Mouse (Mus musculus): ENCODE measurements around the gene Hspa12b. TPM values are rescaled to one million over a fixed set of nuclear protein-coding genes. Genes with fewer than 3 reads are reported as not detected.

Gene Hspa12b
- polyA plus RNA-seq, 1 experiment, result 7.8 TPM

DNA sequence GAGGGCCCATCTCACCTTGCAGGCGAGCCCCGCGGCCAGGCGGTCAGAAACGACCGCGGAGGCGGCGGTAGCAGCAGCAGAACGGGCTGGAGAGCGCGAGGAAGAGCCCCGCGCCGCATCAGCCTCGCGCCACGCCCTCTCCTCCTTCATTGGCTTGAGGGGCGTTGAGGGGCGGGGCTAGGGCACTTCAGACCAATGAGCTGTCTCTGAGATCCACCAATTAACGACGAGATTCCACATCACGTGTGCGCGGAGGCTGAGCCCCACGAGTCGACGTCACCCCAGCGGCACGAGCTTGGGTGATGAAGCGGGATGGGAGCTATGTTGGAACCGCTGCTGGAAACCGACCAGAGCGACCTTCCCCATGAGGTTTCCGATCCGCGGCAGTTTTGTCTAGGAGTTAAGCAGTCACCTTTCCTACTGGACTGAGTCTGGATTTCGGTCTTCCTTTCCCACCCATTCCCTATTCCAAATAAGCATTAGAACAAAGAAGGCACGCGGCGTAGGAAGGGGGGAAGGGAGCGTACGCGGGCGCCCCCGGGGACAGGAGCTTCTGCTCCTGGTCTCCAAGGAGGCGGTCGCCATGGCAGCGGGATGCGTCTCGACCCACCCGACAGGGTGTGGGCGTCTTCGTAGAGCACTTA lies 33.0 kb downstream of the Hspa12b start, which contains the start of gene 1700037H04Rik:
TSS of gene 1700037H04Rik (minus strand) at position 144 of the 644 bp plus-strand sequence.
- peak within 1 kb of the TSS; percentile 66 for H3K4me3 ChIP-seq (ENCODE audit: insufficient read depth, low read depth, low read length)
- H3K27me3 ChIP-seq (replicated peaks; ENCODE audit: control insufficient read depth, insufficient read depth, low read length), result no peaks in the 10 kb centered on the region
- H3K27ac ChIP-seq (ENCODE audit: insufficient read depth, low read depth, low read length), result peak within 1 kb of the TSS; percentile 59
- peak; percentile 99 for DNase-seq
- no peaks in the 10 kb centered on the region for H3K36me3 ChIP-seq (ENCODE audit: control insufficient read depth, insufficient read depth, low read length)
- H3K4me1 ChIP-seq (ENCODE audit: control insufficient read depth, insufficient read depth, low read length), result peaks cover 3% of the 10 kb centered on the region; the same call in 1 of the 2 replicates
- under 1% methylated on average over 54 of the region's 54 CpGs for WGBS
- TF ChIP-seq POLR2A (IDR thresholded peaks at IDR 0.05; ENCODE audit: low read depth, low read length) (peak; percentile 87), CTCF (conservative IDR thresholded peaks at IDR 0.05; ENCODE audit: insufficient read depth, insufficient read length, low read depth, low read length) (no peak)

DNA sequence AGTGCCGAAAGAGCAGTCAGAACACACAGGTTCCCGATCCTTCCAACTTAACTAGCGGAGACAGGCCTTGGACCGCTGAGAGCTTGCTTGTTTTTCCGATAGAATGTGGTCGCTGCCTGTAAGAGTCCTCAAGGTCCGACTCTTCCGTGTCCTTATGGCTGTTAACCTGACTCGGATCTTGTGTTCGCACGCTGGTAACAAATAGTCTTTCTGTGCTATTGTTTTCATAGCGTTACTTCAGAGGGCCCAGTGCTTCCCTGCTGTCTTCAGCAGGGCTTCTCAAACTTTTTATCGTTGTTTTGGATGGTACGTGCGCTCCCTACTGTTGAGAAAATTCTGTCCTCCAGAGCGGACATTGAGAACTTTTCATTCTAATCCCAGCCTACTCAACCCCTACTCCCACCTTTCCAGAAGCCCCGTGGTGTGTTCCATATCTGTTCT lies 33.6 kb downstream of the Hspa12b start:
- peaks cover 3% of the 10 kb centered on the region; the same call in 1 of the 2 replicates for H3K4me1 ChIP-seq (ENCODE audit: control insufficient read depth, insufficient read depth, low read length)
- peak; percentile 67 for DNase-seq
- no peaks in the 10 kb centered on the region for H3K27me3 ChIP-seq (replicated peaks; ENCODE audit: control insufficient read depth, insufficient read depth, low read length)
- H3K4me3 ChIP-seq (ENCODE audit: insufficient read depth, low read depth, low read length), result peak overlapping the region; percentile 55
- WGBS, result 3% methylated on average over 17 of the region's 17 CpGs
- TF ChIP-seq CTCF (conservative IDR thresholded peaks at IDR 0.05; ENCODE audit: insufficient read depth, insufficient read length, low read depth, low read length) (peak; percentile 25; the same call in 1 of the 2 replicates), POLR2A (IDR thresholded peaks at IDR 0.05; ENCODE audit: low read depth, low read length) (no peak)
- peak overlapping the region; percentile 59 for H3K27ac ChIP-seq (ENCODE audit: insufficient read depth, low read depth, low read length)
- no peaks in the 10 kb centered on the region for H3K36me3 ChIP-seq (ENCODE audit: control insufficient read depth, insufficient read depth, low read length)

DNA sequence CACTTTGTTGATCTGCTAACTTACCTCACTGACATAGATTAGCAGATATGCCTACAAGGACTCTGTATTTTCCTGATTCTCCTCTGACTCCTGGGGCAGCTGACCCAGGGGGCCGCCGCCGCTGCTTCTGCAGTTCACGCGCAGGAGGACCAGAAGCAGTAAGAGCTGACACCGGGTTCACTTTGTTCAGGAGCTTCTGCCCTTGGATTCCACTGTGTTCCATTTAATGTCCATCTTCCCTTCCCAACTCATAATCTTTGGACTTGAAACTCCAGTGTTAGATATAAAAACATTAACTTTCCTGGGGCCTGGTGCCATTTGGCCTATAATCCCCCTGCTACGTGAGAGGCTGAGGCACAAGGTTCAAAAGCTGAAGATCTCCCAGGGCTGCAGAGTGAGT lies 36.8 kb downstream of the Hspa12b start:
- Histone ChIP-seq H3K4me1 (ENCODE audit: control insufficient read depth, insufficient read depth, low read length) (peaks cover 8% of the 10 kb centered on the region; the same call in 1 of the 2 replicates), H3K27ac (ENCODE audit: insufficient read depth, low read depth, low read length) (peak overlapping the region; percentile 94), H3K36me3 (ENCODE audit: control insufficient read depth, insufficient read depth, low read length) (no peaks in the 10 kb centered on the region), H3K27me3 (replicated peaks; ENCODE audit: control insufficient read depth, insufficient read depth, low read length) (no peaks in the 10 kb centered on the region), H3K4me3 (ENCODE audit: insufficient read depth, low read depth, low read length) (peak overlapping the region; percentile 45)
- TF ChIP-seq POLR2A (IDR thresholded peaks at IDR 0.05; ENCODE audit: low read depth, low read length) (no peak), CTCF (conservative IDR thresholded peaks at IDR 0.05; ENCODE audit: insufficient read depth, insufficient read length, low read depth, low read length) (no peak)
- 51% methylated on average over 7 of the region's 7 CpGs for WGBS
- DNase-seq, result peak; percentile 92

DNA sequence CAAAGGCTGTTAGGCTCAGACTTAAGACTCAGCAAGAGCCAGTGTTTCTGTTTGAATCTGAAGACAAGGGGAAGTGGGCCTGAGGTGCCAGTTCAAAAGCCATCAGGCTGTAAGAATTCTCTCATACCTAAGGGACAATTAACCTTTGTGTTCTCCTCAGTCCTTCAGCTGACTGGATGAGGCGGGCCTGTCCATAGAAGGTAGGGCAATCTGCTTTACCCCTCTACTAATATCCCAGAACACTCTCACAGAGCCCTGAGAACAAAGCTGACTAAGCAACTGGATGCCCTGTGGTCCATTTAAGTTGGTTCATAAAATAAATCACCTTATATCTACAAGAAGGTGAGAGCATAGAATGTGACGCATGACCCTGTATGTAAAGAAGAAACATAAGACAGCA lies 39.1 kb downstream of the Hspa12b start:
- H3K4me1 ChIP-seq (ENCODE audit: control insufficient read depth, insufficient read depth, low read length), result peaks cover 8% of the 10 kb centered on the region; the same call in 1 of the 2 replicates
- H3K27me3 ChIP-seq (replicated peaks; ENCODE audit: control insufficient read depth, insufficient read depth, low read length), result no peaks in the 10 kb centered on the region
- WGBS, result 77% methylated on average over 2 of the region's 2 CpGs
- no peak for TF ChIP-seq POLR2A (IDR thresholded peaks at IDR 0.05; ENCODE audit: low read depth, low read length)
- TF ChIP-seq CTCF (conservative IDR thresholded peaks at IDR 0.05; ENCODE audit: insufficient read depth, insufficient read length, low read depth, low read length), result no peak
- H3K27ac ChIP-seq (ENCODE audit: insufficient read depth, low read depth, low read length), result peak overlapping the region; percentile 9; the same call in 1 of the 2 replicates
- no peaks in the 10 kb centered on the region for H3K36me3 ChIP-seq (ENCODE audit: control insufficient read depth, insufficient read depth, low read length)
- DNase-seq, result no peak
- no peak overlapping the region for H3K4me3 ChIP-seq (ENCODE audit: insufficient read depth, low read depth, low read length)

DNA sequence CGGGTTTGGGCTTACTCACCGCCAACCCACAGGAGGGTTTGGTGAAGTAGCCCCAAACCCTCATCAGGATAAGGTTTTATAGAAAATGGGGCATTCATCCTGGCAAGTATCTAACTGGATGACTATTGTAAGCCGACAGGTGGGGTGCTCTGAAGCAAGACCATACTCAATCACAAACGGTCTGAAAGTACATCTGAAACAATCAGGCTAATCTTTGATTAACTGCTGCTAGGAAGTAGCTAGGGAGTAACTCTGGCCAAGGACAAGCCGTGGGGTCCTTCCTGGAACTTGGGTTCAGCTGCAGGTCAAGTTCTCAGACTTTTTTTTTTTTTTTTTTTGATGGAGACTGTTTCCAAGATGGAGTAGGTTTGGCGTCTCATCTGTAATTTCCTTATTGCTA lies 40.9 kb downstream of the Hspa12b start:
- no peak for DNase-seq
- H3K4me3 ChIP-seq (ENCODE audit: insufficient read depth, low read depth, low read length), result no peak overlapping the region
- no peak for TF ChIP-seq CTCF (conservative IDR thresholded peaks at IDR 0.05; ENCODE audit: insufficient read depth, insufficient read length, low read depth, low read length)
- no peak for TF ChIP-seq POLR2A (IDR thresholded peaks at IDR 0.05; ENCODE audit: low read depth, low read length)
- no peaks in the 10 kb centered on the region for H3K36me3 ChIP-seq (ENCODE audit: control insufficient read depth, insufficient read depth, low read length)
- peaks cover 8% of the 10 kb centered on the region; the same call in 1 of the 2 replicates for H3K4me1 ChIP-seq (ENCODE audit: control insufficient read depth, insufficient read depth, low read length)
- H3K27me3 ChIP-seq (replicated peaks; ENCODE audit: control insufficient read depth, insufficient read depth, low read length), result no peaks in the 10 kb centered on the region
- WGBS, result 47% methylated on average over 6 of the region's 6 CpGs
- H3K27ac ChIP-seq (ENCODE audit: insufficient read depth, low read depth, low read length), result no peak overlapping the region

DNA sequence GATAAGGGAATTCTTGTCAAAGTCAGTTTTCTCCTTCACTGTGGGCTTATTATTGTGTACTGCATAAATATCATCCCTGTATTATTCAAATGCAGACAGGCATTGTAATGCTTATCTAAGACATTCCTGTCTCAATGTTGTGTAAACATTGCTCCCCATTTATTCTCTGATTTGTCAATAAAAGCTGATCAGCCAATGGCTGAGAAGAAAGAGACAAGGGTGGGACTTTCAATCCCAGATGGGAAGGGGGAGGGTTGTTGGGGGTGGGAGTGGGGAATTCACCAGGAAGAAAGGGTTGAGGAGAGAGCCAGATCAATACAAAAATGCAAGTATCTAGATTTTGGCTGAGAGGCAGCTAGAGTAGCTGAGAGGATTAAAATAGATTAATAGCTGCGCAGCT lies 41.8 kb downstream of the Hspa12b start:
- H3K4me3 ChIP-seq (ENCODE audit: insufficient read depth, low read depth, low read length), result no peak overlapping the region
- no peak overlapping the region for H3K27ac ChIP-seq (ENCODE audit: insufficient read depth, low read depth, low read length)
- TF ChIP-seq CTCF (conservative IDR thresholded peaks at IDR 0.05; ENCODE audit: insufficient read depth, insufficient read length, low read depth, low read length) (no peak), POLR2A (IDR thresholded peaks at IDR 0.05; ENCODE audit: low read depth, low read length) (no peak)
- no peaks in the 10 kb centered on the region for H3K27me3 ChIP-seq (replicated peaks; ENCODE audit: control insufficient read depth, insufficient read depth, low read length)
- DNase-seq, result no peak
- no peaks in the 10 kb centered on the region for H3K36me3 ChIP-seq (ENCODE audit: control insufficient read depth, insufficient read depth, low read length)
- peaks cover 8% of the 10 kb centered on the region; the same call in 1 of the 2 replicates for H3K4me1 ChIP-seq (ENCODE audit: control insufficient read depth, insufficient read depth, low read length)
- WGBS, result 85% methylated on average over 1 of the region's 1 CpGs

DNA sequence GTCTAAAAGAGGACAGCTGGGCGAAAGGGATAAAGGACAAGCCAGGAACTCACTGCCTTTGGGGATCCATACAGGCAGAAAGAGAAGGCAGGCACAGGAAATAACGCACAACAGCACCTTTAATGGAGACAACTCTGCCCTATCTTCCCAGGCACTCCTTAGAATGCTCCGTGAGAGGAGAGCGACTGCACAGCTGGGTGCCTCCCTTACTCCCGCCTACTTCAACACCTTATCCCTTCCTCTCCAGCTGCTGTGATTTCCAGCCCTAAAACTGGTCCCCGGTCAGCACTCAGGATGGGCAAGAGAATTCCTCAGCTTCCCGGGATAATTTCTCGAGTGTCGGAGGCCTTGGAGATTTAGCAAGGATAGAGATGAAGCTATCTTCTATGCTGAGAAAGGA lies 43.9 kb downstream of the Hspa12b start:
- Histone ChIP-seq H3K27me3 (replicated peaks; ENCODE audit: control insufficient read depth, insufficient read depth, low read length) (no peaks in the 10 kb centered on the region), H3K27ac (ENCODE audit: insufficient read depth, low read depth, low read length) (no peak overlapping the region), H3K4me1 (ENCODE audit: control insufficient read depth, insufficient read depth, low read length) (peaks cover 17% of the 10 kb centered on the region; the same call in 1 of the 2 replicates), H3K4me3 (ENCODE audit: insufficient read depth, low read depth, low read length) (no peak overlapping the region), H3K36me3 (ENCODE audit: control insufficient read depth, insufficient read depth, low read length) (no peaks in the 10 kb centered on the region)
- TF ChIP-seq CTCF (conservative IDR thresholded peaks at IDR 0.05; ENCODE audit: insufficient read depth, insufficient read length, low read depth, low read length) (no peak), POLR2A (IDR thresholded peaks at IDR 0.05; ENCODE audit: low read depth, low read length) (no peak)
- DNase-seq, result no peak
- WGBS, result 47% methylated on average over 9 of the region's 9 CpGs

Measured in kidney, adult 2 months (tissue).